Mouse (Mus musculus): ENCODE measurements around the gene Prok2.

The Prok2 gene

DNA sequence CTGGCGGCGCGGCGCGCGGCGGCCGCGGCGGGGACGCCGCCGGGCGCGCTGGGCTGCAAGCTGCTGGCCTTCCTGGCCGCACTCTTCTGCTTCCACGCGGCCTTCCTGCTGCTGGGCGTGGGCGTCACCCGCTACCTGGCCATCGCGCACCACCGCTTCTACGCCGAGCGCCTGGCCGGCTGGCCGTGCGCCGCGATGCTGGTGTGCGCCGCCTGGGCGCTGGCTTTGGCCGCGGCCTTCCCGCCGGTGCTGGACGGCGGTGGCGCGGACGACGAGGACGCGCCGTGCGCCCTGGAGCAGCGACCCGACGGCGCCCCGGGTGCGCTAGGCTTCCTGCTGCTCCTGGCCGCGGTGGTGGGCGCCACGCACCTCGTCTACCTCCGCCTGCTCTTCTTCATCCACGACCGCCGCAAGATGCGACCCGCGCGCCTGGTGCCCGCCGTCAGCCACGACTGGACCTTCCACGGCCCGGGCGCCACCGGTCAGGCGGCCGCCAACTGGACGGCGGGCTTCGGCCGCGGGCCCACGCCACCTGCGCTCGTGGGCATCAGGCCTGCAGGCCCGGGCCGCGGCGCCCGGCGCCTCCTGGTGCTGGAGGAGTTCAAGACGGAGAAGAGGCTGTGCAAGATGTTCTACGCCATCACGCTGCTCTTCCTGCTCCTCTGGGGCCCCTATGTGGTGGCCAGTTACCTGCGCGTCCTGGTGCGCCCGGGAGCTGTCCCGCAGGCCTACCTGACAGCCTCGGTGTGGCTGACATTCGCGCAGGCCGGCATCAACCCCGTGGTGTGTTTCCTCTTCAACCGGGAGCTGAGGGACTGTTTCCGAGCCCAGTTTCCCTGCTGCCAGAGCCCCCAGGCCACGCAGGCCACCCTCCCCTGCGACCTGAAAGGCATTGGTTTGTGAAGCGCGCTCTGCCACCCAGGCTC is 33.0 kb downstream of the Prok2 start:
- WGBS = 2% methylated on average over 109 of the region's 110 CpGs

GRCm38 (mm10) chr6:99692206-99692915 is 33.8 kb downstream of the Prok2 start, which contains the start of gene Gpr27:
Gene Gpr27, plus strand, starts transcription at chr6:99692679.
- under 1% methylated on average over 101 of the region's 112 CpGs for WGBS

DNA sequence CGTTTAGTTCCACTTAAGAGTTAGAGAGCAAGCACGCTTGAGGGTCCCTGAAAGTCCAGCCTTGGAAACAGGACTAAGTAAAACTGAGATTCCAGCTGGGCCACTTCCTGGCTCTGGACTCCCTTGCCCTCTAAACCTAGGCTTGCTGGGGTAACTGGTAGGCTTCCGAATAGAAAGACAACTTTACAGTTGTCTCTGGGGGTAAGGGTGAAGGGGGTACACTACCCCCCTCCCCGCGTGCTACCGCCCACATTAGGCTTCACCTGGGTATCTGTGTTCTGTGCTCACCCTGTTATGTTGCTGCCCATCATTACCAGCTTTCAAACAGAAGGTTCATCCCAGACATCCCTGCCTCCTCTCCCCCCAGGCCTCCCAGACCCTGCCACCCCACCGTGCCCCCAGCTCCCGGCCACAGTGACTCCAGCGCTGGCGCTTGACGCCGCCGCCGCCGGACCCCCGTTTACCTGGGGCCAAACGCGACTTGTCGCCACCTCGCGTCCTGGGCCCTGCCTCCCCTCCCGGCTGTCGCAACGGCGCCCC is 34.5 kb downstream of the Prok2 start:
- 5% methylated on average over 25 of the region's 25 CpGs for WGBS

GRCm38 (mm10) chr6:99688513-99688912 is 37.7 kb downstream of the Prok2 start:
- WGBS = 87% methylated on average over 6 of the region's 6 CpGs

DNA sequence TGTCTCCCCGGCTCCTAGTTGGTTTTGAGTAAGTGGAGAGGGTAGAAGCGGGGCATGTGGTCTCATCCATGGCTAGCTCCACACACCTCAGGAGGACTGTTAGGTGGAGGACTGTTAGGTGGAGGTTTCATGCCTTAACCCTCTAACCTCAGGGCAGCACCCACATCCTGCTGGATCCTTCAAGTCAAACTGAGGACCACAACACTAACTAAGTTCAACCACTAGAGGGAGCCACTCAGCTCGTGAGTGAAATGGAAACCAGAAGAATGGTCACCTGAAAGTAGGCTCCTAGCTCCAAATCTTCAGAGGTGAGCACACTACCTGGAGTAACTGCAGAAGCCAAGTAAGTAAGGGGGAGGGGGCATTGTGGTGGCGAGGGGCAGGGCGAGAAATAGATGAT is 41.3 kb downstream of the Prok2 start:
- 60% methylated on average over 5 of the region's 5 CpGs for WGBS

GRCm38 (mm10) chr6:99683974-99684373 is 42.2 kb downstream of the Prok2 start:
- 98% methylated on average over 5 of the region's 5 CpGs for WGBS

- 37% methylated on average over 11 of the region's 11 CpGs for WGBS
These were observed 48.1 kb downstream of the Prok2 start for GRCm38 (mm10) chr6:99678108-99678507.

DNA sequence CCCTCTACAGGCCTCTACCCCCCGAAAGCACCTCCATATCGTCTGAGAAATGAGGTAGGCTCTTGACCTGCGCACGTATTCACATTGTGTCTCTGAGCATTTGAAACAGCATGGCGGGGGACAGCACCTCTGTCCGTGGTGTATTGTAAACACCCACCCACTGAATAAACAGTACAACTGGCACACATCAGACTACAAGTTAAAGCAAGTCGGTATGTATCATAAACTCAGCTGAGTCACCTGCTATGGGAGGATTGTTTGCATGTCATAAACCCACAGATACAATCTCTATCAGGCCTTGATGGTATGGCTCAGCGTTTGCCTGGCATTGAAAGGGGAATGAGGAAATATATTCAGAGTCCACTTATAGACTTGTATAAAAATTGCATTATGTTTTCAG is 48.9 kb downstream of the Prok2 start:
- 81% methylated on average over 8 of the region's 8 CpGs for WGBS

- 70% methylated on average over 4 of the region's 4 CpGs for WGBS
These were observed 51.7 kb downstream of the Prok2 start for GRCm38 (mm10) chr6:99674482-99674881.

- 85% methylated on average over 3 of the region's 3 CpGs for WGBS
These were observed 54.4 kb downstream of the Prok2 start for GRCm38 (mm10) chr6:99671768-99672167.

- 44% methylated on average over 7 of the region's 7 CpGs for WGBS
These were observed 55.6 kb downstream of the Prok2 start for GRCm38 (mm10) chr6:99670481-99671119.

GRCm38 (mm10) chr6:99669481-99670325 is 56.5 kb downstream of the Prok2 start:
- WGBS = 27% methylated on average over 5 of the region's 5 CpGs

- WGBS = 55% methylated on average over 8 of the region's 8 CpGs
These were observed 58.9 kb downstream of the Prok2 start for GRCm38 (mm10) chr6:99667290-99667689.

DNA sequence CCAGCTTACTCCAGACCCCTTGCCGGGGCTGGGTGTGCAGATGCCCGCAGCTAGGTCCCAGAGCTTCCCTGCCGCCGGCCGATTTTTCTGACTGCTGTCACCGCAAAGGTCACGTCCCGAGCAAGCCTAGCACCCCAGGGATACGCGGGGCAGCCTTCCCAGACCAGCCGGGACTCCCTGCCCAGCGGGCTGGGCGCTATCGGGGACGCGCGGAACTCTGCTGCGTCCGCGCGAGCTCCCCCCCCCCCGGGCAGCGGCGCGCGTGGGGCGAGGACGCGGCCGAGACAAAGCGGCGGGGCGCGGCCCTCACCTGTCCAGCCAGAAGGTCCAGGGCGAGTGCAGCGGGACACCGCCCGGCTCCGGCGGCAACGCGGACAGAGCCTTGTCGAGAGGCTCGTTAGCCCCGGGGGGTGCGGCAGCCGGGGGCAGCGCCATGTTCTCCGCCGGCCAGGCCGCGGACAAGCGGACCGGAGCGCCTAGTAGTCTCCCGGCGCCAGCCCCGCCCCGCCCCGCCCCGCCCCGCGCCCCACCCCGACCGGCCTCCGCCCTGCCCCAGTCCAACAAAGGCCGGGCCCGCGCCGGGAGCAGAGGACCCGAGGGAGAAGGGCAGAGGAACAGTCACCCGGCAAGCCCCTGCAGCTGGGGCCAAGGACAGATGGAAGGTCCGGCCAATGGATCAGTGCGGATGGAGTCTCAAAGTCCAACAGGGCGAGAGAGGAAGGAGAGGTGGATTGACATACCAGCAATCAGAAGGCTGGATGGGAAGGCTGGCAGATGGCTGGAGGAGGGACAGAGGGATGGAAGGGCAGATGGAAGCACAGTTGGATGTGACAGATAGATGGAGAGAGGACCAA is 59.6 kb downstream of the Prok2 start, which contains the start of the genes Eif4e3 and Gm20696:
Eif4e3 (minus strand) TSS at position 454 of the 854 bp plus-strand sequence.
Gm20696 (minus strand) TSS at position 480 of the 854 bp plus-strand sequence.
- 1% methylated on average over 71 of the region's 75 CpGs for WGBS

GRCm38 (mm10) chr6:99665457-99666317 is 60.5 kb downstream of the Prok2 start:
- 21% methylated on average over 16 of the region's 16 CpGs for WGBS

DNA sequence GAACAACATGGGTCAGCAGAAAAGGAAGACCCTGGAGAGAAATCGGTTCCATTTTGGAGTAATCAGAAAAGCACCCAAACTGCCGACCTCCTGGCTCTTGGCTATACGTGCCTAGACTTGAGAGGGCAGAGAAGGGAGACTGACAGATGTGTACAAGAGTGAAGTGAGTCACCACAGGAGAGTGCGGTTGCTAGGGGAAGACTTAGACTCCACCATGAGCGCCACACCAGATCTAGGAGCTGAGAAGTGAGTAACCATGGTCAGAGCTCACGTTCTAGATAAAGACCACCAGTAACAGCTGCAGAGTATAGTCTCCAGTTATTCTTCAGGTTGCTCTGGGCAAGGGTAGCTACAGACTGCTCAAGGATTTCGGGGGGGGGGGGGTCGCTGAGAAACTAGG is 63.0 kb downstream of the Prok2 start:
- 76% methylated on average over 8 of the region's 8 CpGs for WGBS
